Mouse (Mus musculus) effector memory CD4-positive, alpha-beta T cell, adult 7 months (primary cell): ENCODE measurements around the gene 1810009A15Rik. TPM values are rescaled to one million over a fixed set of nuclear protein-coding genes. Genes with fewer than 3 reads are reported as not detected.

Experiments
- polyA plus RNA-seq: library from polyadenylated mRNA; unstranded; fragments of 100-300 nt; shearing (Covaris generic); gene quantifications from one replicate; pipeline ENCODE4 v1.2.1, GENCODE M21; 2017

1810009A15Rik gene
- polyA plus RNA-seq = 32.1 TPM

DNA sequence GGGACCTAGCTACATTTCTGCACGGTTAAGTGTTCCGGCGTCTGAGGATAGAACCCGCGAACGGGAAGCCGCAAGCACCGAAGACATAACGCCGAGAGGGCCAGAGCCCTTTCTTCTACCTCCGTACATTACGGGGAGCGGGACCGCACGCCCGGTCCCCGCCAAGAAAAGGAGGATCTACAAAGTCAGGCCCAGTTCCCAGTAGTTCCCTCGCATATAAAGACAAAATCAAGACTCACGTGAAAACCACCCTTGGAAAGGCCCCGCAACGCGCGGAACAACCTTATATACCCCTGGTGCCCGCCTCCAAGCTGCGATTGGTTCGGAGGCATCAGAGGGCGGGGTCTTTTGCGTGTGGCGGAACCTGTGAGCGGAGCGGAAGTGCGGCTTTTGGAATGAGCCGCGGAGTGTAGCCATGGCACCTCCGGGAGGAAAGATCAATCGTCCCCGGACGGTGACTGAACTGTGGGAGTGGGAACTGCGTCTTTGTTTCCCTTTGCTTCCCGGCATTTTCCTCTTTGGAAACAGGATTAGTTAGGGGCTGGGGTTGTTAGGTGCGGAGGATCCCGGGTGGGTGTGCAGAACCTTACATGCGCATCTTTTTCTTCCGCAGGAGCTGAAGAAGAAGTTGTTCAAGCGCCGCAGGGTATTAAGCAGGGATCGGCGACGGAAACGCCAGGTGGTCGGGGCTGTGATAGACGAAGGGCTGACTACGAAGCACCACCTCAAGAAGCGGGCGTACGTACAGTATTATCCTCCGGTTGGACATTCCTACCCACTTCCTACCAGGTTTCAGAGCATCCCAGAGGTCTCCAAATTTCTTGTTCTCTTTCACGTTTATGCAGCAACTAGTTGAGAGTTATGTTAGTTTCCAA lies at the start of gene 1810009A15Rik, which contains the start of gene Gm49416:
1810009A15Rik (plus strand) TSS at position 343 of the 875 bp plus-strand sequence.
Gm49416 (plus strand) TSS at position 416 of the 875 bp plus-strand sequence.

DNA sequence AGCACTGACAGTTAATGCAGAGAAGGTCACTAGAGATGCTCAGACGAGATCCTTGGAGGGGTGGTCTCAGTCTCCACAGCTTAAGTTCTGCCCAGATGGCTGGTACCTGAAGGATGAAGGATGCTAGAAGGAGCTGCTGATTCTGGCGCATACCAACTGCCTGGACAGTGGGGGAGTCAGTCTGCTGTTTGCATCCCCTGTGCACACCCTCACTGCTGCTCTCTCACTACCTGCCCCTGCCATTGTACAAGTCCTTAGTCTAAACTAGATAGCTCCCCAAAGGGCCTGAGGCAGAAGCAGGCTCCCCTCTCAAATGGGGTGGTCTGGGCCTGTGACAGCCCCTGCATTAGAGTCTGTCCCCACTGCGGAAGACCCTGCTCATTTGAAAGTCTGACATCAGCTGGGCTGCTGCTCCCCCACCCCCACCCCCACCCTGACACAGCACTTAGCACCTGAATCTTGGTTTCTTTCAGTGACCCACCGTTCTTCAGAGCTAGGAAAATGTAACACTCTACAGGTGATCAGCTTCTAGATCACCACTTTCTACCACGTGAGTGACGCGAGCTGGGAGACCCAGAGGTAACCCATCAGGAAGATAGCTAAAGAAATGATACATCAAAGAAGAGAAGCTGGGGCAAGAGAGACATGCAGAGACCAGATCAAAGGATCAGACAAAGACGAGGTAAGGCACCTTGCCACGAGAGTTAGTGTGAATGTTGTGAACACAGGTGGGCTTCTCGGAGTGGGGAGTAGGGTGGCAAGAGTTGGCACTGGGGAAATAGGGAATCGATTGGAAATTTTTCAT lies 49.3 kb upstream of the 1810009A15Rik start, which contains the start of gene Gng3:
Gng3 (minus strand) TSS at position 92 of the 805 bp plus-strand sequence.

GRCm38 (mm10) chr19:8850402-8850901 lies 38.2 kb upstream of the 1810009A15Rik start, which contains the start of gene Lrrn4cl:
Gene Lrrn4cl, plus strand, starts transcription at chr19:8850768.

GRCm38 (mm10) chr19:8871267-8872186 lies 17.1 kb upstream of the 1810009A15Rik start, which contains the start of gene Ubxn1:
Gene Ubxn1, plus strand, starts transcription at chr19:8871496.

GRCm38 (mm10) chr19:8880311-8881033 lies 8.2 kb upstream of the 1810009A15Rik start, which contains the start of gene Uqcc3:
Gene Uqcc3, minus strand, starts transcription at chr19:8880923.

GRCm38 (mm10) chr19:8883616-8884015 lies 5.0 kb upstream of the 1810009A15Rik start, which contains the start of the genes Lbhd1 and Gm49403:
Gene Lbhd1, plus strand, starts transcription at chr19:8883732.
Gene Gm49403, plus strand, starts transcription at chr19:8883930.

DNA sequence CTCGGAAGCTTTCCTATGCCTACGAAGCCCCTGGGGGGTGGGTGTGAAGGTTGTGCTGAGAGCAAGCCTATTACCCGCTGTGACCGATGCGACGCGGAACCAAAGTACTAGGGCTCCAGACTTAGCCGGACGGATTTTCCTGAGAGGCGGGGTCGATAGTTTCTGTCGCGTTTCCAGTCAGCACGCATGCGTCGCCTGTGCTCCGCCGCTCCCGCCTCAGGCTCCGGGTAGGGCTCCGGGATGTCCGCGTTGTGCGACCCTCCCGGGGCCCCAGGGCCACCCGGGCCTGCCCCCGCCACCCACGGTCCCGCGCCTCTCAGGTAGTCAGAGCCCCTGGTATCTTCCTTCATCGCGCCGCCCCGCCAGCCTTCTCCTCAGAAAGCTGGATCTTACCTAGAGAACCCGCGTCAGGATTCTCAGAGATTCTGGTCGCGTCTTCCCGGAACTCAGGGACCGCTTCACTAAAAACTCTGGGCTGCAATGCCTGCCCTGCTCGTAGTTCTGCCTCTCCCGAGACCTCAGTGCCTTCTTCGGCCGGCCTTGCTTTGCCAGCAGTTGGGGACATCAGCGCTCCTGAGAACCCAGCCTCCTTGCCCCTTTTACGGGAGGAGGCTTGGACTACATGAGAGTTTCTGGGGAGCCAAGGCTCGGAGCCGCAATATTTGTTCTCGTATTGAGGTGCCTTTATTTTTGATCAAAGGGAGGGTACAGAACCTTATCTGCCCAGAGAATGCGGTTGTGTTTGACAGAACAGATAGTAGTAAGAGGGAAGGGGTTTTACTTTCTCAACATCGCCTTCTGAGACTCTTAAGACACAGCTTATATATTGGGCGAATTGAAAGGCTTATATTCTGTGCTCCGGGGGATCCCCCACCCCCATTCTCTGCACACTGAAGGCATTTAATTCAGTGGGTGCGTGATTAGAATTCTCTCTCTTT lies 4.4 kb downstream of the 1810009A15Rik start, which contains the start of gene Ints5:
Ints5 (plus strand) TSS at position 177 of the 938 bp plus-strand sequence.

DNA sequence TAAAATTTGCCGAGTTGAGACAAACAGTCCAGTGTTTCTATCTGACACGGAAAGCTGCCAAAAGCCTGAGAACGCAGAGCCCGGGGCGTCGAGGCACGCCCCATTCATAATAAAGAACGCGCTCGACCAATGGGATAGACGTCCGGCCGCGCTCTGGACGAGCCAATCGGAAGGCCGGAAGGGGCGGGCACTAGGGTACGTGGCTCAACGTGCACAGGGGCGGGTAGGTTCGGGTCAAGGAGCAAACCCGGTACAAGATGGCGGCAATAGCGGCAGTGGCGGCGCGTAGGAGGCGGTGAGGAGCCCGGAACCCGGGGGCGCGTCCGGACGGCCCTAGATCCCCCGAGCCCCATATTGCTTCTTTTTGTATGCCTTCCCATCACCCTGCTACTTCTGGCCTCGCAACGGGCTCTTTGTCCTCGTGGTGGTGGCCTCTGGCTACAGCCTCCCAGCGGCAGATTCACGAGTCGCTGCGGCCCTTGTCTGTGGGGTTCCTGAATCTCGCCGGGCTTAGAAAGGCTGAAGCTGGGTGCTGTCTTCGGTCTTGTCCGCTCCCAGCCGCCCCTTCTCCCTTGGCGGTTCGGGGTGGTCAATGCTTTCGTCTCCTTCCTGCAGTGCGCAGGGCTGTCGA lies 9.3 kb downstream of the 1810009A15Rik start, which contains the start of gene Ganab:
Ganab (plus strand) TSS at position 207 of the 631 bp plus-strand sequence.

GRCm38 (mm10) chr19:8920073-8920736 lies 31.6 kb downstream of the 1810009A15Rik start, which contains the start of gene B3gat3:
Gene B3gat3, plus strand, starts transcription at chr19:8920374.

DNA sequence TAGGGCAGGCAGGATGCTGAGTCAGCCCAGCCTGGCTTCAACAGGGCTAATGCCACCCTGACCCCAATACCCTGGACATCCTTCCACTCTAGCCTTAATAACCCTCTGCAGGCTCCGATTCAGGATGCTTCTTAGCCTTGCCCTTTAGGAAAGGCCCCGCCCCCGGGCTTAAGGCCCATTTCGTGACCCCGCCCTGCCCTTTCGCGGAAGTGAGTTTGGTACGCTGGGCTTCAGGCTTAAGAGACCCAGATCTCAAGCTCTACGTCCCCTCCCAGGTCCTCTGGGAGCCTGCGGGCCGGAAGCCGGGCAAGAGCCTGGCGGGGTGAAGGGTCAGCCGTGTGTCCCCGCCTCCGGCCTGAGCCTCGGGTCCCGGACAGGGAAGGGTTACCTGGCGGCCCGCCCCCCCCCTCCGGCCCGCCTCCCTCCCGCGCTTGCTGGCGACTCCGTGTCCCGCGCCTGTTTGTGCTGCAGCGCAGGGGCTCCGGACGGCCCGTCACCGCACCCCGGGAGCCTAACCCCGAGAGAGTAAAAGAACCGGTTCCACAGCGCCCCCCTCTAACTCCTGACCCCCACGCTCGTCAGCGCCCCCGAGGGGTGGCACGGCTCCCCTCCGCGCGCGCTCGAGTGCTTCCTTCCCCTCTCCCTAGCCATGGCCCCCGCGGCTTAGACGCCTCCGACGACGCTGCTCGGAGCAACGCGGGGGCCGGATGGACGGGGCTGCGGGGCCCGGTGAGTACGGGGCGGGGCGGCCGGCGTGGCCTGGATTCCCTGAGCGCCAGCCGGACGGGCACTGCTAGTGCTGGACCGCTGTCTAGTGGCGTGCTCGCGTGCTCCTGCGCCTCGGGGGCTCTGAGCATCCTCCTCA lies 40.8 kb downstream of the 1810009A15Rik start, which contains the start of the genes Rom1 and Eml3:
Rom1 (minus strand) TSS at position 133 of the 865 bp plus-strand sequence.
Eml3 (plus strand) TSS at position 329 of the 865 bp plus-strand sequence.

Other genes starting within 250 kb of the 1810009A15Rik start
- gene Chrm1, start 225.1 kb upstream of the 1810009A15Rik start, polyA plus RNA-seq = not detected
- 497 TPM for gene Slc3a2, start 165.5 kb upstream of the 1810009A15Rik start, polyA plus RNA-seq
- gene Wdr74, start 153.0 kb upstream of the 1810009A15Rik start, polyA plus RNA-seq = 105 TPM
- gene 1700092M07Rik, start 148.1 kb upstream of the 1810009A15Rik start, polyA plus RNA-seq = 1.5 TPM
- 223 TPM for gene Stx5a, start 147.4 kb upstream of the 1810009A15Rik start, polyA plus RNA-seq
- gene Nxf1, start 131.8 kb upstream of the 1810009A15Rik start, polyA plus RNA-seq = 365 TPM
- 38.6 TPM for gene Tmem223, start 117.9 kb upstream of the 1810009A15Rik start, polyA plus RNA-seq
- gene Tmem179b, start 114.4 kb upstream of the 1810009A15Rik start, polyA plus RNA-seq = 172 TPM
- gene Taf6l, start 102.4 kb upstream of the 1810009A15Rik start, polyA plus RNA-seq = 8.1 TPM
- gene Polr2g, start 90.3 kb upstream of the 1810009A15Rik start, polyA plus RNA-seq = 68.3 TPM
- 0.18 TPM for gene Zbtb3, start 86.3 kb upstream of the 1810009A15Rik start, polyA plus RNA-seq
- gene Ttc9c, start 69.5 kb upstream of the 1810009A15Rik start, polyA plus RNA-seq = 31.0 TPM
- gene Hnrnpul2, start 68.8 kb upstream of the 1810009A15Rik start, polyA plus RNA-seq = 7.6 TPM
- gene AC129217.1, start 59.1 kb upstream of the 1810009A15Rik start, polyA plus RNA-seq = not detected
- 85.2 TPM for gene Bscl2, start 51.4 kb upstream of the 1810009A15Rik start, polyA plus RNA-seq
- gene Gng3, start 49.7 kb upstream of the 1810009A15Rik start, polyA plus RNA-seq = 0.49 TPM
- gene Lrrn4cl, start 38.1 kb upstream of the 1810009A15Rik start, polyA plus RNA-seq = not detected
- gene Ubxn1, start 17.4 kb upstream of the 1810009A15Rik start, polyA plus RNA-seq = 133 TPM
- gene Uqcc3, start 7.9 kb upstream of the 1810009A15Rik start, polyA plus RNA-seq = 30.0 TPM
- 40.0 TPM for gene Lbhd1, start 5.1 kb upstream of the 1810009A15Rik start, polyA plus RNA-seq
- not detected for gene Gm49403, start 4.9 kb upstream of the 1810009A15Rik start, polyA plus RNA-seq
- gene Gm49416, start 73 bp downstream of the 1810009A15Rik start, polyA plus RNA-seq = not detected
- gene Ints5, start 4.2 kb downstream of the 1810009A15Rik start, polyA plus RNA-seq = 34.6 TPM
- gene Ganab, start 9.2 kb downstream of the 1810009A15Rik start, polyA plus RNA-seq = 91.0 TPM
- 57.0 TPM for gene B3gat3, start 31.5 kb downstream of the 1810009A15Rik start, polyA plus RNA-seq
- 4.5 TPM for gene Rom1, start 40.5 kb downstream of the 1810009A15Rik start, polyA plus RNA-seq
- gene Eml3, start 40.7 kb downstream of the 1810009A15Rik start, polyA plus RNA-seq = 74.5 TPM
- 211 TPM for gene Mta2, start 53.0 kb downstream of the 1810009A15Rik start, polyA plus RNA-seq
- gene Tut1, start 65.0 kb downstream of the 1810009A15Rik start, polyA plus RNA-seq = 55.0 TPM
- gene Eef1g, start 78.2 kb downstream of the 1810009A15Rik start, polyA plus RNA-seq = 259 TPM
- 193 TPM for gene Ahnak, start 100.4 kb downstream of the 1810009A15Rik start, polyA plus RNA-seq
- not detected for gene Scgb1a1, start 199.1 kb downstream of the 1810009A15Rik start, polyA plus RNA-seq
- 29.7 TPM for gene Asrgl1, start 246.8 kb downstream of the 1810009A15Rik start, polyA plus RNA-seq